Mouse (Mus musculus): ENCODE data around the gene Arfgef2.

- no peak for TF ChIP-seq GATA1 (IDR thresholded peaks at IDR 0.05; ENCODE audit: borderline replicate concordance, low read length)
- TF ChIP-seq FLI1 (IDR thresholded peaks at IDR 0.05; ENCODE audit: low read length): no peak
Observed at GRCm38 (mm10) chr2:166835581-166835980, 30.2 kb downstream of the Arfgef2 start.
